Mouse (Mus musculus): Measurements from ENCODE around the gene Rab25.
A peak's percentile ranks its signal among the peaks of the same experiment; 100 is the strongest.
"Not testable (repeated sequence)": the region's sequence is repeated elsewhere in the genome, so short reads cannot be mapped to it uniquely, and the experiment has no call there.

Rab25 gene

GRCm38 (mm10) chr3:88548180-88548917 is at the start of gene Rab25:
Gene Rab25, minus strand, starts transcription at chr3:88548300.
- no peak for DNase-seq (ENCODE audit: low read depth, low spot score)

- not testable (repeated sequence) for DNase-seq (ENCODE audit: low read depth, low spot score)
These were observed 48.4 kb upstream of the Rab25 start for GRCm38 (mm10) chr3:88596547-88596946.

- DNase-seq (ENCODE audit: low read depth, low spot score), result no peak
These were observed 45.9 kb upstream of the Rab25 start for GRCm38 (mm10) chr3:88593893-88594580.

GRCm38 (mm10) chr3:88592942-88593576 is 45.0 kb upstream of the Rab25 start:
- DNase-seq (ENCODE audit: low read depth, low spot score), result no peak

GRCm38 (mm10) chr3:88591950-88592731 is 44.0 kb upstream of the Rab25 start:
- peak; percentile 82 for DNase-seq (ENCODE audit: low read depth, low spot score)

GRCm38 (mm10) chr3:88591044-88591443 is 42.9 kb upstream of the Rab25 start:
- no peak for DNase-seq (ENCODE audit: low read depth, low spot score)

- no peak for DNase-seq (ENCODE audit: low read depth, low spot score)
These were observed 42.1 kb upstream of the Rab25 start for GRCm38 (mm10) chr3:88590246-88590645.

GRCm38 (mm10) chr3:88586640-88587039 is 38.5 kb upstream of the Rab25 start:
- peak; percentile 77 for DNase-seq (ENCODE audit: low read depth, low spot score)

- peak; percentile 65 for DNase-seq (ENCODE audit: low read depth, low spot score)
These were observed 37.7 kb upstream of the Rab25 start for GRCm38 (mm10) chr3:88585769-88586168.

- DNase-seq (ENCODE audit: low read depth, low spot score), result peak; percentile 88
These were observed 31.5 kb upstream of the Rab25 start for GRCm38 (mm10) chr3:88579454-88580117.

- no peak for DNase-seq (ENCODE audit: low read depth, low spot score)
These were observed 30.7 kb upstream of the Rab25 start for GRCm38 (mm10) chr3:88578498-88579424.

GRCm38 (mm10) chr3:88577846-88578245 is 29.7 kb upstream of the Rab25 start:
- DNase-seq (ENCODE audit: low read depth, low spot score), result peak; percentile 75

GRCm38 (mm10) chr3:88575540-88575939 is 27.4 kb upstream of the Rab25 start, which contains the start of gene Ssr2:
Gene Ssr2, plus strand, starts transcription at chr3:88575876.
- peak; percentile 97 for DNase-seq (ENCODE audit: low read depth, low spot score)

- peak; percentile 66 for DNase-seq (ENCODE audit: low read depth, low spot score)
These were observed 25.7 kb upstream of the Rab25 start for GRCm38 (mm10) chr3:88573810-88574209.

GRCm38 (mm10) chr3:88572835-88573234 is 24.7 kb upstream of the Rab25 start:
- DNase-seq (ENCODE audit: low read depth, low spot score), result peak; percentile 99

- peak; percentile 100 for DNase-seq (ENCODE audit: low read depth, low spot score)
These were observed 23.8 kb upstream of the Rab25 start for GRCm38 (mm10) chr3:88571856-88572255.

- DNase-seq (ENCODE audit: low read depth, low spot score), result peak; percentile 64
These were observed 22.2 kb upstream of the Rab25 start for GRCm38 (mm10) chr3:88570341-88570740.

GRCm38 (mm10) chr3:88569694-88570093 is 21.6 kb upstream of the Rab25 start:
- DNase-seq (ENCODE audit: low read depth, low spot score), result peak; percentile 69

GRCm38 (mm10) chr3:88569093-88569492 is 21.0 kb upstream of the Rab25 start:
- DNase-seq (ENCODE audit: low read depth, low spot score), result no peak

- DNase-seq (ENCODE audit: low read depth, low spot score), result no peak
These were observed 20.5 kb upstream of the Rab25 start for GRCm38 (mm10) chr3:88568615-88569014.

Measured in ES-CJ7 (cell line).